Mouse (Mus musculus) heart, postnatal 0 days (tissue): ENCODE measurements around the gene Gldc. TPM values are rescaled to one million over a fixed set of nuclear protein-coding genes. Genes with fewer than 3 reads are reported as not detected.

Experiments
- ATAC-seq: fragments of 200-750 bp; cut with Nextera tagmentation; 2 replicates; pipeline ENCODE4 v1.8.0; 2017; ENCODE audit warnings: low read depth, moderate number of reproducible peaks, moderate library complexity; ENCODE audit not compliant: insufficient read depth
- DNase-seq: peaks from one replicate; pipeline ENCODE4 v3.0.0-alpha.2; 2016; ENCODE audit warnings: low spot score
- H3K27ac ChIP-seq: fragments of 300-500 bp; sonication (generic); 2 replicates; pipeline ENCODE4 v1.5.1; 2014; ENCODE audit warnings: low read depth, mild to moderate bottlenecking
- H3K27me3 ChIP-seq: fragments of 300-500 bp; sonication (generic); 2 replicates; pipeline ENCODE4 v1.6.1; 2014; ENCODE audit warnings: low read length, mixed read lengths; ENCODE audit not compliant: control insufficient read depth, insufficient read depth
- H3K36me3 ChIP-seq: fragments of 300-500 bp; sonication (generic); replicated peaks from 2 replicates; pipeline ENCODE4 v1.6.1; 2014; ENCODE audit warnings: low read length, mixed read lengths; ENCODE audit not compliant: control insufficient read depth, insufficient read depth
- H3K4me1 ChIP-seq: fragments of 300-500 bp; sonication (generic); 2 replicates; pipeline ENCODE4 v1.6.1; 2014; ENCODE audit warnings: antibody characterized with exemption; ENCODE audit not compliant: control insufficient read depth, insufficient read depth
- H3K4me2 ChIP-seq: fragments of 300-500 bp; sonication (generic); 2 replicates; pipeline ENCODE4 v1.6.1; 2014; ENCODE audit warnings: low read depth, mild to moderate bottlenecking, low read length, moderate library complexity
- H3K4me3 ChIP-seq: fragments of 300-500 bp; sonication (generic); 2 replicates; pipeline ENCODE4 v1.5.1; 2014; ENCODE audit warnings: low read depth, low read length
- H3K9ac ChIP-seq: fragments of 300-500 bp; sonication (generic); replicated peaks from 2 replicates; pipeline ENCODE4 v1.6.1; 2014; ENCODE audit warnings: low read depth, low read length, mixed read lengths
- H3K9me3 ChIP-seq: fragments of 300-500 bp; sonication (generic); replicated peaks from 2 replicates; pipeline ENCODE4 v1.6.1; 2016; ENCODE audit warnings: low read length; ENCODE audit not compliant: control insufficient read depth
- CTCF ChIP-seq: IDR thresholded peaks from 2 replicates; pipeline ENCODE4 v1.5.1; 2016; ENCODE audit warnings: antibody characterized with exemption, control low read depth, low read depth
- EP300 ChIP-seq: IDR thresholded peaks from 2 replicates; pipeline ENCODE4 v1.6.1; 2016; ENCODE audit warnings: antibody characterized with exemption, low read depth
- WGBS: fragments of 180-500 bp; shearing (Covaris S2); extraction: QIAGEN DNeasy Blood & Tissue Kit; methylation state at CpG from one replicate; pipeline ENCODE4 v1.1.7; 2014; 5-methylcytosine and 5-hydroxymethylcytosine counted together
- polyA plus RNA-seq: library from polyadenylated mRNA; unstranded; fragments of >200 nt; fragmentation: Nextera tagmentation; extraction: Ambion mirVana; gene quantifications from 2 replicates; pipeline ENCODE4 v1.2.1, GENCODE M21; 2015
- total RNA-seq: library from RNA; depleted of rRNA; stranded (reverse); fragments of >200 nt; gene quantifications from 2 replicates; pipeline ENCODE4 v1.2.3, GENCODE M21; 2014; ENCODE audit warnings: low replicate concordance

The Gldc gene
- total and polyA plus RNA-seq, 2 experiments from 2014 or later = 0.25 to 2.0 TPM

GRCm38 (mm10) chr19:30166801-30167505 lies 8.3 kb downstream of the Gldc start:
- no peak overlapping the region for H3K4me2 ChIP-seq
- H3K27me3 ChIP-seq = no peaks in the 10 kb centered on the region
- H3K36me3 ChIP-seq = no peaks in the 10 kb centered on the region
- H3K9me3 ChIP-seq = no peaks in the 10 kb centered on the region
- H3K4me3 ChIP-seq = no peak overlapping the region
- DNase-seq = no peak
- no peak overlapping the region for H3K27ac ChIP-seq
- no peaks in the 10 kb centered on the region for H3K4me1 ChIP-seq
- no peak overlapping the region for H3K9ac ChIP-seq
- TF ChIP-seq CTCF = no peak
- no peak for TF ChIP-seq EP300
- WGBS = 84% methylated on average over 20 of the region's 20 CpGs
- ATAC-seq = no peak

- H3K36me3 ChIP-seq = no peaks in the 10 kb centered on the region
- DNase-seq (no peak), ATAC-seq (no peak)
- no peaks in the 10 kb centered on the region for H3K27me3 ChIP-seq
- H3K4me2 ChIP-seq = no peak overlapping the region
- no peak overlapping the region for H3K4me3 ChIP-seq
- no peaks in the 10 kb centered on the region for H3K4me1 ChIP-seq
- no peak overlapping the region for H3K9ac ChIP-seq
- no peak overlapping the region for H3K27ac ChIP-seq
- WGBS = 67% methylated on average over 2 of the region's 2 CpGs
- TF ChIP-seq EP300 (no peak), CTCF (no peak)
- H3K9me3 ChIP-seq = no peaks in the 10 kb centered on the region
Observed at GRCm38 (mm10) chr19:30164228-30164627, 11.0 kb downstream of the Gldc start.

GRCm38 (mm10) chr19:30162808-30163207 lies 12.4 kb downstream of the Gldc start:
- Histone ChIP-seq H3K9ac (no peak overlapping the region), H3K4me3 (no peak overlapping the region), H3K4me1 (no peaks in the 10 kb centered on the region), H3K36me3 (no peaks in the 10 kb centered on the region), H3K27me3 (no peaks in the 10 kb centered on the region), H3K9me3 (no peaks in the 10 kb centered on the region), H3K4me2 (no peak overlapping the region), H3K27ac (no peak overlapping the region)
- TF ChIP-seq CTCF (no peak), EP300 (no peak)
- whole genome bisulfite sequencing = 82% methylated on average over 5 of the region's 5 CpGs
- DNase-seq = no peak
- ATAC-seq = no peak

GRCm38 (mm10) chr19:30160021-30160420 lies 15.2 kb downstream of the Gldc start:
- Histone ChIP-seq H3K4me3 (no peak overlapping the region), H3K4me1 (no peaks in the 10 kb centered on the region), H3K9me3 (no peaks in the 10 kb centered on the region), H3K27ac (no peak overlapping the region), H3K9ac (no peak overlapping the region), H3K4me2 (no peak overlapping the region), H3K36me3 (no peaks in the 10 kb centered on the region), H3K27me3 (no peaks in the 10 kb centered on the region)
- DNase-seq (no peak), ATAC-seq (no peak)
- 75% methylated on average over 2 of the region's 2 CpGs for WGBS
- TF ChIP-seq EP300 (no peak), CTCF (no peak)

- Histone ChIP-seq H3K4me1 (no peaks in the 10 kb centered on the region), H3K27ac (no peak overlapping the region), H3K27me3 (no peaks in the 10 kb centered on the region), H3K9me3 (no peaks in the 10 kb centered on the region), H3K4me2 (no peak overlapping the region), H3K36me3 (no peaks in the 10 kb centered on the region), H3K4me3 (no peak overlapping the region), H3K9ac (no peak overlapping the region)
- no peak for TF ChIP-seq EP300
- no peak for TF ChIP-seq CTCF
- 83% methylated on average over 4 of the region's 4 CpGs for WGBS
- no peak for DNase-seq
- no peak for ATAC-seq
Observed at GRCm38 (mm10) chr19:30158189-30158588, 17.0 kb downstream of the Gldc start.
